Mouse (Mus musculus): ENCODE results near the gene Ispd.

The Ispd gene

GRCm38 (mm10) chr12:36718417-36718816, 337.2 kb downstream of the Ispd start:
- no peak for DNase-seq (ENCODE audit: low spot score)

GRCm38 (mm10) chr12:36719074-36719473, 337.8 kb downstream of the Ispd start:
- no peak for DNase-seq (ENCODE audit: low spot score)

DNA sequence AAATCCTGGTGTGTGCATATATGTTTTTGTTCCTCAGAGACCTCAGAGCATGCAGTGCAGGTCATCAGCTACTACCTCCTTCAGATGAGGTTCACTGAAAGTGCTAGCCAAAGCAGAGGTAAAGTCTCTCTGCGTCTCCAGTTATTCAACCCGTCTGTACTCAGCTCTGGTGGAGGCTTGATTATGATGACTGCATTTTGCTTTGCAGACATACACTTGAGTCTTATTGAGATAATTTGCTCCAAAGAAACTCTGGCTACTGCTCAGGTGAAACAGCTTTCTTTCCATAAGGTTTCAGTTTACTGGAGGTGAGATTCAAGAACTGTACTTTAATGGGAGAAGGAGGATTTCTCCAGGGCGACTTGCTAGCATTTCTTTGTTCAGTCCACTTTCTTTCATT, 339.5 kb downstream of the Ispd start:
- no peak for DNase-seq (ENCODE audit: low spot score)

DNA sequence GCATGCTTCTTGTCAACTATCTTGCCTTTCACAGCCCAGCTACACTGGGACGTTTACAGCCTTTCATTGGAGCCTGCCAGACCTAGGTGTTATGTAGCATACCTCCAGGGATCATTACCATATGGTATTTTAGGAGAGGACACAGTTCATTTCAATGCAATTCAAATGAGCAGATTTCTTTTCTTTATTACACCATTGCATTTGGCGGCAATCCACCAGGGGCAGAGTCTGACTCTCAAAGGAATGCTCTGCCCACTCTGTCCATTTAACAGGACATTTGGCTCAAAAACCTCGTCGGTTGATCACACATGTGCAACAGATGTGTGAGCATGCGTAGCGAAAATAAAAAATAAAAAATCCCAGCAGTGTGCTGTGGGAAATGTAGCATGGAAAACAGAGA, 340.0 kb downstream of the Ispd start:
- no peak for DNase-seq (ENCODE audit: low spot score)

DNA sequence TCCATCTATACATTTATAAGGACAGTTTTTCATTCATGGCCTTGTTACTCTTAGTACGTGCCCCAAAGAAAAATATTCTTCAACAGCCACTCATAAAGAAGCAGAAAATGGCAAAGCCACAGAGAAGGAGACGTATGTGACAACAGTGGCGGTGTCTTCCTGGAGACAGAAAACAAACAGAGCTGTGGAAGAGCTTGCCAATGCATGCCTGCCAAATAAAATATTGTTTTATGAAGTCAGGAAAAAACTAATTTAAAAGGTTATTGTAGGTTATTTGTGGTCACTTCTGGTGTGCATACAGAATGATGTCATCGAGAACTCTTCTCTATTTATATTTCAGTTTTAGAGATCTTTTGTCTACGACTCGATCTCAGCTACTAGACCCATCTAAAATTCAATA, 341.5 kb downstream of the Ispd start:
- no peak for DNase-seq (ENCODE audit: low spot score)

GRCm38 (mm10) chr12:36723302-36723701, 342.1 kb downstream of the Ispd start:
- DNase-seq (ENCODE audit: low spot score) = no peak

GRCm38 (mm10) chr12:36724297-36724696, 343.0 kb downstream of the Ispd start:
- DNase-seq (ENCODE audit: low spot score) = no peak

DNA sequence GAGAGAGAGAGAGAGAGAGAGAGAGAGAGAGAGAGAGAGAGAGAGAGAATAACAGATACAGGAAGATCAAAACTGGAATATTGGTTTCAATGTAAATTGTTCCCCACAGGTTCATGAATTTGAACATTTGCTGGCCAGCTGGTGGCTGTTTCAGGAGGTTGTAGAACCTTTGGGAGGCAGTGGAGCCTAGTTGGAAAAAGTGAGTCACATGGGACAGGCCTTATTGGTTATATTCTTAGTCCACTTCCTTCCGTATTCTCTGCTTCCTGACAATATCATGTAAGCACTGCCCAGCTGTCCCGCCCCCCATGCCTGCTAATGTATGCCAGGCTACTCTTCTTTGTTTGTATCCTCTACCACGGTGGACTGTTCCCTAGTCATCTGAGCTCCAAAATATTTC, 344.0 kb downstream of the Ispd start:
- DNase-seq (ENCODE audit: low spot score) = no peak

- no peak for DNase-seq (ENCODE audit: low spot score)
These were observed 344.8 kb downstream of the Ispd start for GRCm38 (mm10) chr12:36726026-36726425.

GRCm38 (mm10) chr12:36733673-36734371, 352.6 kb downstream of the Ispd start:
- no peak for DNase-seq (ENCODE audit: low spot score)
